Mouse (Mus musculus) limb, embryonic 14.5 days (tissue): Measurements from ENCODE around the gene P2ry10b. TPM values are rescaled to one million over a fixed set of nuclear protein-coding genes. Genes with fewer than 3 reads are reported as not detected.

Experiments
- ATAC-seq: fragments of 200-750 bp; cut with Nextera tagmentation; 2 replicates; pipeline ENCODE4 v1.8.0; 2017; ENCODE audit warnings: low read depth, moderate number of reproducible peaks, moderate TSS enrichment; ENCODE audit not compliant: low FRiP score
- DNase-seq: peaks from one replicate; pipeline ENCODE4 v3.0.0-alpha.2; 2015; ENCODE audit warnings: low spot score
- H3K27ac ChIP-seq: fragments of 300-500 bp; sonication (generic); replicated peaks from 2 replicates; pipeline ENCODE4 v1.5.1; 2014; ENCODE audit warnings: low read depth, mild to moderate bottlenecking, low read length, moderate library complexity, mixed read lengths
- H3K27me3 ChIP-seq: fragments of 300-500 bp; sonication (generic); 2 replicates; pipeline ENCODE4 v1.6.1; 2014; ENCODE audit warnings: low read length, mixed read lengths; ENCODE audit not compliant: control insufficient read depth, insufficient read depth
- H3K36me3 ChIP-seq: fragments of 300-500 bp; sonication (generic); 2 replicates; pipeline ENCODE4 v1.6.1; 2014; ENCODE audit warnings: mild to moderate bottlenecking, low read length, moderate library complexity, mixed read lengths; ENCODE audit not compliant: control insufficient read depth, insufficient read depth
- H3K4me1 ChIP-seq: fragments of 300-500 bp; sonication (generic); 2 replicates; pipeline ENCODE4 v1.6.1; 2014; ENCODE audit warnings: antibody characterized with exemption, low read length, mixed read lengths; ENCODE audit not compliant: control insufficient read depth, insufficient read depth
- H3K4me2 ChIP-seq: fragments of 300-500 bp; sonication (generic); replicated peaks from 2 replicates; pipeline ENCODE4 v1.6.1; 2014; ENCODE audit warnings: low read depth, mild to moderate bottlenecking, low read length, moderate library complexity; ENCODE audit not compliant: severe bottlenecking
- H3K4me3 ChIP-seq: fragments of 300-500 bp; sonication (generic); replicated peaks from 2 replicates; pipeline ENCODE4 v1.5.1; 2014; ENCODE audit warnings: low read length
- H3K9ac ChIP-seq: fragments of 300-500 bp; sonication (generic); 2 replicates; pipeline ENCODE4 v1.6.1; 2014; ENCODE audit warnings: mild to moderate bottlenecking, low read depth, low read length, moderate library complexity; ENCODE audit not compliant: severe bottlenecking
- H3K9me3 ChIP-seq: fragments of 300-500 bp; sonication (generic); 2 replicates; pipeline ENCODE4 v1.6.1; 2016; ENCODE audit warnings: low read length; ENCODE audit not compliant: control insufficient read depth
- POLR2A ChIP-seq: fragments of 200-500 bp; IDR thresholded peaks from 2 replicates; pipeline ENCODE4 v1.8.0; 2012; ENCODE audit warnings: inconsistent platforms, mild to moderate bottlenecking, moderate library complexity, borderline replicate concordance; ENCODE audit not compliant: insufficient read depth, insufficient read length; ENCODE audit errors: extremely low read depth
- WGBS: fragments of 180-500 bp; shearing (Covaris S2); extraction: QIAGEN DNeasy Blood & Tissue Kit; methylation state at CpG from one replicate; pipeline ENCODE4 v1.1.7; 2014; 5-methylcytosine and 5-hydroxymethylcytosine counted together
- polyA plus RNA-seq, 2 experiments: library from polyadenylated mRNA; depleted of rRNA in 1 of 2; stranded (reverse) in 1 of 2; unstranded in 1 of 2; fragments of >200 nt; fragmentation: Nextera tagmentation in 1 of 2; extraction: Ambion mirVana in 1 of 2; gene quantifications; 2 replicates each; pipeline versions ENCODE4 v1.2.1 to v1.2.3; 2012 to 2014

P2ry10b gene
- polyA plus RNA-seq, 2 experiments = 3.4 to 5.2 TPM

GRCm38 (mm10) chrX:107168281-107168680, 19.6 kb downstream of the P2ry10b start:
- Histone ChIP-seq H3K9me3 (no peaks in the 10 kb centered on the region), H3K27ac (no peak overlapping the region), H3K4me2 (no peak overlapping the region), H3K4me3 (no peak overlapping the region), H3K36me3 (no peaks in the 10 kb centered on the region), H3K27me3 (no peaks in the 10 kb centered on the region), H3K4me1 (no peaks in the 10 kb centered on the region), H3K9ac (no peak overlapping the region)
- 6% methylated on average over 1 of the region's 1 CpGs for WGBS
- DNase-seq (peak; percentile 41), ATAC-seq (no peak)
- no peak for TF ChIP-seq POLR2A

DNA sequence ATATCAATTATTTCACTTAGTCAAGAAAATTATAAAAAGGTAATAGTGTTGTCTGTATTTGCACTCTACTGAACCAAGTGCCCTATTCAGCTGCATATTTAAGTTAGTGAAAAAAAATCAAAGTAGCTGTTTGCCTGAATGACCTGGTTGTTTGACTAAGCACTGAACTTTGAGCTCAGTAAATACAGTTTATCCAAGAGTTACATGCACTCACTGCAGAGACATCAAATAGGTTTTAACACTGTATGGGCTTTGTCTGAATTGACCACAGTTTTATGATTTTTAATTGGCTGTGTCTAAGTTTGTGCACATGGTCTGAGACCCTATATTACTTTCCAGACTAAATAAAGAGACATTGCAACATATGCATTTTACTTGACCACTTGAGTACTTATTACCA, 20.4 kb downstream of the P2ry10b start:
- H3K27ac ChIP-seq = no peak overlapping the region
- no peak overlapping the region for H3K4me3 ChIP-seq
- H3K4me2 ChIP-seq = no peak overlapping the region
- H3K27me3 ChIP-seq = no peaks in the 10 kb centered on the region
- no peak overlapping the region for H3K9ac ChIP-seq
- H3K36me3 ChIP-seq = no peaks in the 10 kb centered on the region
- ATAC-seq = no peak
- H3K9me3 ChIP-seq = no peaks in the 10 kb centered on the region
- no peak for TF ChIP-seq POLR2A
- DNase-seq = no peak
- no peaks in the 10 kb centered on the region for H3K4me1 ChIP-seq

GRCm38 (mm10) chrX:107178742-107179141, 30.0 kb downstream of the P2ry10b start:
- no peak for TF ChIP-seq POLR2A
- Histone ChIP-seq H3K4me1 (no peaks in the 10 kb centered on the region), H3K9ac (no peak overlapping the region), H3K36me3 (no peaks in the 10 kb centered on the region), H3K4me3 (no peak overlapping the region), H3K27ac (no peak overlapping the region), H3K9me3 (no peaks in the 10 kb centered on the region), H3K27me3 (no peaks in the 10 kb centered on the region), H3K4me2 (no peak overlapping the region)
- ATAC-seq = no peak
- WGBS = 41% methylated on average over 1 of the region's 1 CpGs
- DNase-seq = no peak

GRCm38 (mm10) chrX:107217577-107218090, 68.9 kb downstream of the P2ry10b start:
- no peak overlapping the region for H3K4me2 ChIP-seq
- H3K36me3 ChIP-seq = no peaks in the 10 kb centered on the region
- DNase-seq (no peak), ATAC-seq (no peak)
- no peak overlapping the region for H3K9ac ChIP-seq
- H3K27me3 ChIP-seq = no peaks in the 10 kb centered on the region
- H3K9me3 ChIP-seq = no peaks in the 10 kb centered on the region
- WGBS = 69% methylated on average over 2 of the region's 2 CpGs
- H3K4me3 ChIP-seq = no peak overlapping the region
- no peak overlapping the region for H3K27ac ChIP-seq
- TF ChIP-seq POLR2A = no peak
- H3K4me1 ChIP-seq = no peaks in the 10 kb centered on the region

Other genes starting within 250 kb of the P2ry10b start
- gene Lpar4, start 228.3 kb upstream of the P2ry10b start, polyA plus RNA-seq (2012; rRNA removed) = 19.4 and 24.6 TPM in 2 replicates
- 41.6 and 46.1 TPM in 2 replicates for gene Lpar4, start 228.3 kb upstream of the P2ry10b start, polyA plus RNA-seq (2014; fragmentation: Nextera tagmentation; extraction: Ambion mirVana)
- 0.31 and 0.35 TPM in 2 replicates for gene P2ry10, start 60.4 kb upstream of the P2ry10b start, polyA plus RNA-seq (2012; rRNA removed)
- gene P2ry10, start 60.4 kb upstream of the P2ry10b start, polyA plus RNA-seq (2014; fragmentation: Nextera tagmentation; extraction: Ambion mirVana) = 0.41 and 0.70 TPM in 2 replicates
- 0.28 TPM in 2 replicates for gene Gpr174, start 107.0 kb downstream of the P2ry10b start, polyA plus RNA-seq (2012; rRNA removed)
- gene Gpr174, start 107.0 kb downstream of the P2ry10b start, polyA plus RNA-seq (2014; fragmentation: Nextera tagmentation; extraction: Ambion mirVana) = 0.43 and 1.0 TPM in 2 replicates